Mouse (Mus musculus): ENCODE data around the gene Abat.

- no peak for TF ChIP-seq CTCF (conservative IDR thresholded peaks at IDR 0.05; ENCODE audit: low read length)
- no peak for TF ChIP-seq POU5F1 (IDR thresholded peaks at IDR 0.05; ENCODE audit: borderline replicate concordance, low read length)
- no peak for TF ChIP-seq NANOG (IDR thresholded peaks at IDR 0.05; ENCODE audit: borderline replicate concordance, low read length)
Observed at GRCm38 (mm10) chr16:8523480-8524144, 10.4 kb downstream of the Abat start.
